Mouse (Mus musculus) lung, postnatal 25 days (tissue): ENCODE results near the gene Rnf181.

ENCODE experiments used
- DNase-seq: peaks from one replicate; pipeline ENCODE4 v3.0.0; 2022; ENCODE audit warnings: low spot score

The Rnf181 gene

DNA sequence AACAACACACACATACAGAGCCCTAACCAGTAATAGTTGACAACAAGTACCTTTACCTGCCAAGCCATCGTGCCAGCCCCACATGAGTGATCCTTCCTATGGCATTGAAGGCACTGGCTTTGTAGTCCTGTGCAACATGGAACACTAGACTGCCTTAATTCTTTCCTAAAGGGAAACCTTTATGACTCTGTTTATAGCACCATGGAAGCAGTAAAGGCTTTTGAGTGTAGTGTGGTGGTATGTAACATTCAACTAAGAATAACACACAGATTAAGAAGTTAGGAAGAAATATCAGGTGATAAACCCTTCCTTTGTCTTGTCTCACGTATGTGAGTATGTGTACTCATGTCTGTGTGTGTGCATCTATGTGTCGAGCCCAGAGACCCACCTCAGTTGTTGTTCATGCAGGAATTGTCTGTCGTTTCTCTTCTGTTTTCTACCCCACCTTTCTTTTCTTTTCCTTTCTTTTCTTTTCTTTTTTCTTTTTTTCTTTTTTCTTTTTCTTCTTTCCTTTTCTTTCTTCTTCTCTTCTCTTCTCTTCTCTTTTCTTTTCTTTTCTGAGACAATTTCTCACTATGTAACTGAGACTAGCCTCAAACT lies at the start of gene Rnf181:
Gene Rnf181 (minus strand): TSS at position 113 of the 600 bp plus-strand sequence.
- DNase-seq, result no peak

DNA sequence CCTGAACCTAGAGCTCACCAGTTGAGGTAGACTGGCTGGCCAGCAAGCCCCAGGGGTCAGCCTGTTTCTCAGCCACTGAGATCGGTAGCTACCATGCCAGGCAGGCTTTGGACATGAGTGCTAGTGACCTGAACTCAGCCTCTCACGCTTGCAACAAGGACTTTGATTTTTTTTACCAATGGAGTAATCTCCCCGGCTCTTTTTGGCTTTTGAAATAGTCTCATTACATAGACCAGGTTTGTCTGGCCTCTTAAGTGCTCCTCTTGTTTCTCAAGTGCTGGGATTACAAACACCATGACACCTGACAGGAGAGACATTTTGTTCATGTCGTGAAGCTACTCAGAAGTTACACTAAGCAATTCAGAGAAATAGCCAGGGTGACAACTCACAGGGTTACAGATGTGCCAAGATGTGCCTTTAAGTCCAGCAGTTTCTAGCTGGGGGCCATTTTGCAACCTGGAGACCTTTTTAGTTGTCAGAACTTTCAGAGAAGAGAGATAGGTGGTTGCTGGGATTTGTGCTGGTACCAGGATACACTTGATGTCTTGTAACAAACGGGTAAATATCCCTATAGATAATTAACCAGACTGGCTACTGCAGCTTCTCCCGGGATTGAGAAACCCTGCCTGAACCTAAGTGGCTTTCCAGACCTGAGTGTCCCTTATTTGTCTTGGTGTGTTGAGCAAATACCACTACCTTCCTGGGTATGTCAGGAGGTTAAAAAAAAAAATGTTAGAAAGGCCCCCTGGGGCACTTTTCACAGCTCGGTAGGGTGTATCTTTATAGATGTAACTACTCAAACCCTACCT lies 49.4 kb upstream of the Rnf181 start:
- DNase-seq, result peak; percentile 75

DNA sequence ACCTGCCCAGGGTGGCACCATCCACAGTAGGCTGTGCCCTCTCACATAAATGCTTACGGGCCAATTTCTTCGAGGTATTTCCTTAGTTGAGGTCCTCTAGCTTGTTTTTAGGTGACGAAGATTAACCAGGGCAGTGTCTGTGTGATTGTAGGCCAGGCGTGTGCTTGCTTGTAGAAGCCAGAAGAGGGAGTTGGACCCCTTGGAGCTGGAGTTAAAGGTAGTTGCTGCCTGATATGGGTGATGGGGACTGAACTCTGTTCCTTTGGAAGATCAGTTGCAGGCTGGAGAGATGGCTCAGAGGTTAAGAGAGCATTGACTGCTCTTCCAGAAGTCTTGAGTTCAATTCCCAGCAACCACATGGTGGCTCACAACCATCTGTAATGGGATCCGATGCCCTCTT lies 48.4 kb upstream of the Rnf181 start:
- DNase-seq, result no peak

DNA sequence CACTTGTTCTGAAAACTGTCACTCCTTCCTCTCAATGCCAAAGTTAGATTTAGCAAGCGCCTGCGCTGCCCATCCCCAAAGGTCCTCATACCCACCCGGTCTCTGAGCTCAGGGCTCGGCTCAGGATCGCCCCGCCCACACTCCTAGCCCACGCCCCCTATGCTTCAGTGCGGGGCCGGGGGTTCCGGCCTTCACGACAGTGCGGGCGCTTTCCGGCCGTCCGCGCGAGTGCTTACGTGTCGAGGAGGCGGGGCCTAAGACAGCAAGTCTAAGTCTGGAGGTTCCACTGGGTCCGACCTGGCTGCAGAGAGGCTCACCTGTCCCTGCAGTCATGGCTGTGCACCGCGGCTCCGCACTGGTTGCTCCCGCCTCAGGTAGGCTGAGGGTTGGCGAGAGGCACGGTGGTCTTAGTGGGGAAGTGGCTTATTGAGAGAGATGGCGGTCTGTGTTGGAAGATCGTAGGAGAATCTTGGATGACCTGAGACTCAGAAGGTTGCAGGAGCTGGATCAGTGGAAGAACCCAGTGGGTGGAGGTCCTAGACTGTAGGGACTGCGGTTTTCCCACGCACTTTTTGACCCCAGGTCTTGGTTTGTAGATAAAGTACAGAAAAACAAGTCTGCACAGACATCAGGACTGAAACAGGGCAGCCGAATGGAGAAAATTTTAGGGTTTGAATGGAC lies 47.5 kb upstream of the Rnf181 start, which contains the start of gene Ggcx:
Gene Ggcx (plus strand): TSS at position 233 of the 681 bp plus-strand sequence.
- DNase-seq, result peak; percentile 97

DNA sequence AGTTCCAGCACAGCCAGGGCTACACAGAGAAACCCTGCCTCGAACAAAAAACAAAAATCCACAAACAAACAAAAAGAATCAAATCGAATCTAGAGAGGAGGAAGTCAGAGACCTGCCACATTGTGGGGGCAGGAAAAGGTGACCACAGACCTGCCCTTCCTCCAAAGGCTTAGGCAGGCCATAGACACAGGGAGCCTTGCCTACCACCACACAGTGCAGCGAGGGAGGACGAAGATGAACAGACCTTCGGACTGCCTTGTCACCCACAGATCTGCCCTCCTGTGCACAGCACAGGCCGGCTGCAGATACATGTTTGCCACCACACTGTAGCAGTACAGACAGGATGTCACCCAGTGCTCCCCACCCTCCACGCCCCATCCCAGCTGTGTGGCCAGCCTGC lies 43.8 kb upstream of the Rnf181 start:
- DNase-seq, result no peak

DNA sequence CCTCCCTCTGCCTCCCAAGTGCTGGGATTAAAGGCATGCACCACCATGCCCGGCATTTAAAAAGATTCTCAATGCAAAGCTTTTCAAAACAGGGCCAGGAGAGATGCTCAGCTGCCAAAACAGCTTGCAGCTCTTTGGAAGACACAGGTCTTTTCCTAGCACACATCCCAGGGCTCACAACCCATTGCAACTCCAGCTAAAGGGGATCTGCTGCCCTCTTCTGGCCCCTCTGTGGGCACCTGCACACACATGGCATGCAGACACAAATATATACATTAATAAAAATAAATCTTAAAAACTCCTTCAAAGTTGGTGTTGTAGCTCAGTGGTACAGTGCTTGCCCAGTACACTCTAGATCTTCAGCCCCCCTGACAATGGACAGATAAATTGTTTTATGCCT lies 43.2 kb upstream of the Rnf181 start:
- no peak for DNase-seq

DNA sequence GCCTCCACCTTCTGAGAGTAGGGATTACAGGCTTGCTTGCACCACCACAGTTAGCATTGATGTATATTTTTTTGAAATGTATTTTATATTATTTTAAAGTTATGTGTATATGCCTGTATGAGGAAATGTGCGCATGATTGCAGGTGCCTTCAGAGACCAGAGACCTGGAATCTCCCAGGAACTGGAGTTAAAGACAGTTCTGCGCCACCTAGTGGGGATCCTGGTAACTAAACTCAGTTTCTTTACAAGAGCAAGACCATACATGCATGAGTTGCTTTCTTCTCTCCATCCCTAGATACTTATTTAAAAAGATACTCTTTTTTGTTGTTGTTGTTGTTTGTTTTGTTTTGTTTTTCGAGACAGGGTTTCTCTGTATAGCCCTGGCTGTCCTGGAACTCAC lies 42.8 kb upstream of the Rnf181 start:
- DNase-seq, result peak; percentile 62

DNA sequence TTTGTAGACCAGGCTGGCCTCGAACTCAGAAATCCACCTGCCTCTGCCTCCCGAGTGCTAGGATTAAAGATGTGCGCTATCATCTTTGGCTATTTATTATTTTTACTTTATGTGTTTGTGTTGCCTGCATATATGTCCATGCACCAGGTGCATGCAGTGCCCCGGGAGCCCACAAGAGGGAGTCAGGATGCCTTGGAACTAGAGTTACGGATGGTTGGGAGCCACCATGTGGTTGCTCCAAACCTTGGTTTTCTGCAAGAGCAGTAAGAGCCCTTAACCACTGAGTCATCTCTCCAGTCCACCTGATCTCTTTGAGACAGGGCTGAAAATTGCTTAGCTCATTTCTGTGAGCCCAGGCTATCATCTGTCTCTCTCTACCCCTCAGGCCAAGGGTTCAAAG lies 40.4 kb upstream of the Rnf181 start:
- peak; percentile 88 for DNase-seq

DNA sequence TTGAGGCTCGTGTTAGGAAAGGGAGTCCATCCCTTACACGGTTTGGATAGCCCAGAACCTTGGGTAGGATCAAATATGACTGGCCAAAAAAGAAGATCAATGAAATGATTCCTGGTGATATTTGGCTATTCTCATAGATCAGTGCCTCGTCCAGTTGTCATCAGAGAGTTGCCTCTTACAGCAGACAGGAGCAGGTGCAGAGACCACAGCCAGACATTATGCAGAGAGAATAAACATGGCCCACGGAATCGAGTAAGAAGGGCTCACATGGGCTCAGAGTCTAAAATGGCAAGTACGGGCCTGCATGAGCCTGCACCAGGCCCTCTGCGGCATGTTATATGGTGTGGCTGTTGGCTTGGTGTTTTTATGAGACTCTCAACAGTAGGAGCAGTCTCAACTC lies 38.6 kb upstream of the Rnf181 start:
- no peak for DNase-seq

DNA sequence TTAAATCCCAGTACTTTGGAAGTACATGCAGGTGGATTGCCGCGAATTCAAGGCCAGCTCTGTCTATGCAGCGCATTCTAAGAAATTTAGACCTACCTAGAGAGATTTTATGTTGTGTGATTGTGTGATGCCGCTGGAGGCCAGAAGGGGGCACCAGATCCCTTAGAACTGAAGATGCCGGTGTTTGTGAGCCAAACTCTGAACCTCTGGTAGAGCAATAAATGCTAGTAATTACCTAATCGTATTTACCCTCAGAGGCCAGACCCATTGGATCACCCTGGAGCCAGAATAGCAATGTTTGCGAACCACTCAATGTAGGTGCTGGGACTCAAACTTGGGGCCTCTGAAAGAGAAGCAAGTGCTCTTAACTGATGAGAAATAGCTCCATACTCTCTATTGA lies 35.1 kb upstream of the Rnf181 start:
- DNase-seq, result peak; percentile 85

DNA sequence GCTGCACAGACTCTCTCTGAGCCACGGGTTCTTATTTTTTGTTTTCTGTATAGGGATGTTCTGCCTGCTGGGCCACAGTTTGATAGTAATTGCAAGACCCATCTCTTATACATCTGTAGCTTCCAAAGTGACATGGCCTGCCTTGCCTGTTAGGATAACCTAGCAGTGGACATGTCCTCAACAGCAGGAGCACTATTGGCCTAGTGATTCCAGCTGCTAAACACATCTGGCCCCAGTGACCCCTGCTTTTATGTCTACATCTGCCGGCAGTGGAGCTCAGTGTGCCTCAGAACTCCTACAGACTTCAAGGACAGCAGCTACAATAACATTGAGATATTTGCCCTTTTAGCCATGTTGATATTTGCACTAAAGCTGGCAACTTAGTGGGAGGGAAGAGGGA lies 33.2 kb upstream of the Rnf181 start:
- DNase-seq, result no peak

DNA sequence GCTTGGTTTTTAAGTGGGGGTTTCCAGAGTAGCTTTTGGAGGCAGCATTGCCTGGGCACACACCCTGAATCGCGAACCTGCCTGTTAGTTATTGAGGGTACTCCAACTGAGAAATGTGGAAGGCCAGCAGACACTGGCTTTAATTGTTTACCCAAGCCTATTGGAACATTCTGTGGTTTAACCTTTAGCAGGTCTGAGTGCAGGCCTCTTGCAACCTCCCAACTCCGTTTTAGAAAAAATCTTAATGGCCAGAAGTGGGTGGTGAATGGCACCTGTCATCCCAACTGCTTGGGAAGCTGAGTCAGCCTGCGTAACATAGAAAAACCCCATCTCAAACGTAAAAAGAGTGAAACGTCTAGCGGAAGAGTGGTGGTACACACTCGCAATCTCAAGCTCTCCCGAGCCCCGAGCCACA lies 30.1 kb upstream of the Rnf181 start:
- peak; percentile 81 for DNase-seq

DNA sequence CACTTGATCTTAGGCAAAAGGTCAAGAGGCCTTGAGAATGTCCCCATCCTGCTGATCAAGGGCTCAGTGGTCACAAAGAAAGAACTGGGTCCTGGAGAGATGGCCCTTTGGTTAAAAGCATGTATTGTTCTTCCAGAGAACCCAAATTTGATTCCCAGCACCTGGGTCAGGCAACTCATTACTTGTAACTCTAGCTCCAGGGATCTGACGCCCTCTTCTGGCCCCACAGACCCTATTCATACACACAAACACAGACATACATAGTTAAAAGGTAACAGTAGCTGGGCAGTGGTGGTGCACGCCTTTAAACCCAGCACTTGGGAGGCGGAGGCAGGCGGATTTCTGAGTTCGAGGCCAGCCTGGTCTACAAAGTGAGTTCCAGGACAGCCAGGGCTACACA lies 25.6 kb upstream of the Rnf181 start:
- no peak for DNase-seq

DNA sequence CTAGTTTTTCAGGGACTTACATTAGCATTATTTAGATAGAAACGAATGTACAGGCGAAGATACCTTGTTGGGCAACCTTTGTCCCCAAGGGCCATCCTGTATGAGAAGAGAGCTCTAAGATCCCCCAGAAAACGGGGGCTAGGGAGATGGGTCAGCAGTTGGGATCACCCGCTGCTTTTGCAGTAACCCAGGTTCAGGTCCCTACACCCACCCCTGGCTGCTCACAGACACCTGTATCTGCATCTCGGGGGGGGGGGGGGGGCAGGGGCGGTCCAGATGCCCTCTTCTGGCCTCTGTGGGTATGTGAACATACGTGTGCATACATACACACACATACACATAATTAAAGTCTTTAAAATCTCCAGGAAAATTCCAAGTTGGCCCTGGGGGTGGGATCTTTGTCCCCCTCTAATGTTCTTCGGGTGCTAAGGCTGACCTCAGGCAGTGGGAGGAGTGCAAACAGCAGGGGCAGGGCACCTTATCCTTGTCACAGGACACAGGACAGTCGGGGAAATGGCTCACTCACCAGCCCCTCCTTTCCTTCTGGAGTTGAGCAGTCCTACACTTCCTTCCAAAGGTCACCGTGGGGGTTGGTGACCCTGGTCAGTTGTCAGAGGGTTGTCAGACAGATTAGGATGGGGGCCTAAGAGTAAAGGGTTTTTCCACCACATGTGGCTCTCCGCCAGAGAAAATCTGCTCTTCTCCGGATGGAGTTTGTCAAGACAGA lies 24.2 kb upstream of the Rnf181 start:
- peak; percentile 84 for DNase-seq

DNA sequence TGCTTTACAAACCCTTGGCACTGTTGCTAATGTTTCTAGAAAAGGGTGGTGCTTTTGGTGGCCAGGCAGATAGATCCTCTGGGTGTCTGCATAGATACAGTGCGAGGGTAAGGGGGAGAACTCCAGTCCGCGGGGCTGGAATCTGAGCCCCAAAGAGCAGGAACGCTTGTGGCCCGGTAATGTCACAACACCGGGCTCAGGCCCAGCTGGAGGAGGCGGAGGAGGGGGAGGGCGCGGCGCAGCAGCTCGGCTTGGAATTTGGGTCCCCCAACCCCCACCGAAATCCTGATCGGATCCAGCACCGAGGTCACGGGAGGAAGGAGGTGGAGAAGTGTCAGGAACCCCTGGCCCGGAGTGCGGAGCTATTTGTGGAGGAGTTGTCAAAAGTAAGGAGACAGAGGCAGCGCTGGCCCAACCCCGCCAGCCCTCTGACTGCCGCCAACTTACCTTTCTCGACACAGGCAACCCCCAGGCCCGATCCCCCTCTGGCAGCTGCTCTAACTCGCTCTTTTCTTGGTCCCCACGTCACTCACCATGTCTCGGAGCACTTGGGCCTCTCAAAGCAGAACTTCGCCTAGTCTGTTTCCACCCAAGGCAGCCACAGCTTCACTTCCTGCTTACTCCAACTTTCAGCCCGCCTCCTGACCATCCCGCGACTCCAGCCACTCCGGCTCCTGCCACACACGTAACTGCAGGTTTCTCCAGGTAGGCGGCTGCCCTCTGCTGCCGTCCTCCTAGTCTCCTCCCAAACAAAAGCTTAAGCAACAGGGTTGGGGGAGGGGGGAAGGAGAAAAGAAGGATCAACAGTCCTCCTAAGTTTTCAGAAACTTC lies 23.4 kb upstream of the Rnf181 start, which contains the start of gene Vamp8:
Gene Vamp8 (minus strand): TSS at position 763 of the 831 bp plus-strand sequence.
- peak; percentile 91 for DNase-seq

DNA sequence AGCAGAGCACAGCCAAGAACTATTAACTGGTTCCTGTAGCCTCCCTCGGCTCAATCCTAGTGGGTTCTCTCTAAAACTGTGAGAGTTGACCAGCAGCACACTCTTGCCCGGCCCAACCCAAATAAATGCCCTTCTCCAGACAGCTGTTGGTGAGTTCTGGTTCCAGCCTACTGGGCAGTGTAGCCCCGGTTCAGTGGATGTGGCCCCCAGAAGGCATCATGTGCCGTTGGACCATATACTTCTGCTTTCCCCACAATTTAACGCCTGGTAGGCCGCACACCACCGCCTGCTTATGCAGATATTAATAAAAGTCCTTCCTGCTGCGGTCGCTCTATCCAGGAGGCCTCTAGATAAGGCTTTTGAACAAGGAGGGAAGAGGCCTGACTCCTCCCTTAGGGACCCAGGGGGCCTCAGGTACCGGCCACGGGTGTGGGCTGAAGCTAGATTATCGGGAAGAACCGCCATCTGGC lies 22.8 kb upstream of the Rnf181 start:
- no peak for DNase-seq

DNA sequence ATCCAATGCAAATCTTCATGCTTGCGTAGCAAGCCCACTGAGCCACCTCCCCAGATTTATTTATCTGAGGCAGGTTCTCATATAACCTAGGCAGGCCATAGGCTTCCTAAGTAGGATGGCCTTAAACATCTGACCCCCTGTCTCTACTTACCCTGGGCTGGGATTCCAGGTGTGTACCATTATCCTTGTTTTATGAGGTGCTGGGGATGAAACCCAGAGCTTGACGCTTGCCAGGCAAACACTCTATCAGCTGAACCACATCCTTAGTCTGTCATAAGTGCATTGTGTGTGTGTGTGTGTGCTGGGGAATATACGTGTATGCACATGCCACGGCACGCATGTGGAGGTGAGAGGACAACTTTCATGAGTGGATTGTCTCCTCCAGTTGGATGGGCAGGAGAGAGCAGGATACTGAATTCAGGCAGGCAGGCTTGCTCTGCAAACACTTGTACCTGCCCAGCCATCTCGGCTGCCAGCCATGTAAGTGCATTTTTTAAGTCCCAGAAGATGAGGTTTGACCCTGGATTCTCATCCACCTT lies 22.1 kb upstream of the Rnf181 start:
- no peak for DNase-seq

DNA sequence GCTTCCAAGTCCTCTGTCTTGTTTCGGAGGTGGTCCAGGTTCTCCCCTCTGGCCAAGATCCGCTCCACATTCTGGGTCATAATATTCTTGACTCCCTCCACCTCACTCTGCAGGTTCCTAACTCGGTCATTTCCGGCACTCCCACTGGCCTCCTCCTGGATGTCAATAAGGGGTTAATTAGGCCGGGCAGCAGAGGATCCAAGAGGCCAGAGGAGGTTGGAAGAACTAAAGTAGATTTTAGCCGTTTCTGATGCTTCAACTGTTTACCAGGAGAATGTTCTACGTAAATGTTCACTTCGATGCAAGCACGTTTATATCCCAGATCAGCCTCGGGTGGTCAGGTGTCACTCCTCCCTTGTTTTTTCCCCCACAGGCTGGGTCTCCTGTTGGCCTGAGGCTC lies 21.5 kb upstream of the Rnf181 start:
- DNase-seq, result no peak

DNA sequence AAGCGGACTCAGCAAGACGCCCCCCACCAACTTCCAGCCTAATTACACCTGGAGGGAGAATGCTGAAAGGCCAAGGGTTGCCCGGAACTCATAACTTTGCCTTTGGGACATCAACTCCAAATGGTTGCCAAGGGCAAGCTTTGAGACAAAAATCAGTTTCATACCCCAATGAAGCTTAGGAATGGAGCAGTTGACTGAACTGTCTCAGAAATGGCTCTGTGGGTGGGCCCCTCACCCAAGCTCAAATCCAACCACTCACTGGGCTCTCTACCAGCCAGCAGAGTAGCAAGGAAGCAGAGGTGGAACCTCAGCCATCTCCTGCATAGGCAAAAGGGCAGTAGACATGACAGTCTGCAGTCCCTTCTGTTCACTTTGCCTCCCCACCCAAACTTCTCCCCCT lies 21.1 kb upstream of the Rnf181 start:
- no peak for DNase-seq

DNA sequence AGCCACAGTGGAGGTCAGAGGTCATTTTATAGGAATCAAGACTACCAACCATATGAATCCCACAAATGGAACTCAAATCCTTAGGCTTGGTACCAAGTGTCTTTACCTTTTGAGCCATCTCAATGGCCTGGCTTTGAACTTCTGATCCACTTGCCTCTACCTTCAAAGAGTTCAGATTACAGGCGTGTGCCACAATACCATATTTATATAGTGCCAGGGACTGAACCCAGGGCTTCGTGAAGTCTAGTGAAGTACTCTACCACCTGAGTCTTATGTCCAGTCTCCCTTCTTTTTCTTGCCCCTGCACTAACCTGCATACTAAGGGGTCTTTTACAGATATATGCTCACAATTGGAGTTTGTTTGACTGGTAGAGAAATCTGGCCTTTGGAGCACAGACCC lies 19.8 kb upstream of the Rnf181 start:
- DNase-seq, result no peak

DNA sequence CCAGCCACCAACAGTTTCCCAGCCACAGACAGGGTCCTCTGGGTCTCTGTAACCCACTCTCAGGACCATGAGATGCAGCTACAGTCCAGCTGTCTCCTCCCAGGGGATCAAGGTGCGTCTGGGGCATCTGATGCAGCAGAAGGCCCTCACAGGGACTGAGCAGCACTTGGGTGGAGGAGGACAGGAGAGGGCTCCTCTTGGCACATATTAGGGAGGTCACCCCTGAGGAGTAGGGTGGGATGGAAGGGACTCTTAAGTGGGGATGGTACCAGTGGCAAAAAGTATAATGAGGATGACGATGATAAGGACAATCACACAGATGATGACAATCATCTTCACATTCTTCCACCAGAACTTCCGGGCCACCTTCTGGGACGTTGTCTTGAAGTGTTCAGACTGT lies 18.5 kb upstream of the Rnf181 start:
- no peak for DNase-seq
